In genomic region chr2:178711587-178712080, GRCm38 (mm10) we compare ENCODE assay signal across 23 mouse cellular contexts.
DNase-seq lines count a peak whose midpoint lies in the region; ATAC-seq and TF ChIP-seq lines count a peak whose summit lies in the region.
"Had no signal": no experiment of that assay in that cellular context is flagged by ENCODE, and none has a peak within 500 bp of the region (broad histone marks: within the 10 kb centered on the region; RNA-seq: fewer than 3 reads in every experiment).

No protein-coding gene starts in this region.

- H3K27ac ChIP-seq in kidney, embryonic 16.5 days (ENCODE audit: low read length) = 0 out of 2 replicates have a peak overlapping the region, but pooled peaks have one; percentile 16
- no peak overlapping the region for H3K27ac ChIP-seq in lung, postnatal 0 days (ENCODE audit: low read length)
- H3K27ac ChIP-seq in forebrain, embryonic 11.5 days (ENCODE audit: low read depth, low read length) = no peak overlapping the region
- H3K27ac ChIP-seq: embryonic facial prominence, embryonic 15.5 days; gastrocnemius, adult 2 months; hindbrain, embryonic 12.5 days; kidney, postnatal 0 days; limb, embryonic 15.5 days; midbrain, embryonic 13.5 days; neural tube, embryonic 13.5 days; stomach, embryonic 15.5 days had no signal

- ATAC-seq in kidney, embryonic 16.5 days (ENCODE audit: low FRiP score, low TSS enrichment) = peak; percentile 55; the same call in 1 of the 2 replicates
- no peak for ATAC-seq in lung, postnatal 0 days
- peak; percentile 65; the same call in 1 of the 2 replicates for ATAC-seq in forebrain, embryonic 11.5 days (replicated peaks; ENCODE audit: low FRiP score)
- ATAC-seq: activated CD4-positive, CD25-positive, alpha-beta regulatory T cell, adult 4 months; midbrain, embryonic 13.5 days had no signal

- 26% methylated on average over 5 of the region's 5 CpGs for WGBS in kidney, embryonic 16.5 days
- WGBS in lung, postnatal 0 days = 61% methylated on average over 5 of the region's 5 CpGs
- 23% methylated on average over 5 of the region's 5 CpGs for WGBS in forebrain, embryonic 11.5 days

- peaks cover 7% of the 10 kb centered on the region; the same call in 1 of the 2 replicates for H3K4me1 ChIP-seq in kidney, embryonic 16.5 days (ENCODE audit: insufficient read depth, low read length)
- H3K4me1 ChIP-seq in lung, postnatal 0 days (ENCODE audit: insufficient read depth, low read depth, low read length) = no peaks in the 10 kb centered on the region
- H3K4me1 ChIP-seq in forebrain, embryonic 11.5 days (replicated peaks; ENCODE audit: control insufficient read depth, insufficient read depth, low read length) = 0 out of 2 replicates have a peak, but pooled peaks cover 2% of the 10 kb centered on the region
- H3K4me1 ChIP-seq: embryonic facial prominence, embryonic 15.5 days; limb, embryonic 15.5 days; neural tube, embryonic 13.5 days; stomach, embryonic 15.5 days had no signal

- no peak overlapping the region for H3K4me3 ChIP-seq in kidney, embryonic 16.5 days (ENCODE audit: low read length)
- no peak overlapping the region for H3K4me3 ChIP-seq in lung, postnatal 0 days (ENCODE audit: low read depth, low read length)
- H3K4me3 ChIP-seq in forebrain, embryonic 11.5 days (ENCODE audit: low read depth, low read length) = no peak overlapping the region
- H3K4me3 ChIP-seq: embryonic facial prominence, embryonic 15.5 days; gastrocnemius, adult 2 months; hindbrain, embryonic 12.5 days; limb, embryonic 15.5 days; midbrain, embryonic 13.5 days; neural tube, embryonic 13.5 days; stomach, embryonic 15.5 days had no signal

- H3K4me2 ChIP-seq in kidney, embryonic 16.5 days (replicated peaks; ENCODE audit: low read depth, low read length) = no peak overlapping the region
- H3K4me2 ChIP-seq in lung, postnatal 0 days (replicated peaks; ENCODE audit: low read depth, low read length) = no peak overlapping the region
- no peak overlapping the region for H3K4me2 ChIP-seq in forebrain, embryonic 11.5 days (ENCODE audit: low read depth, low read length, severe bottlenecking)
- H3K4me2 ChIP-seq: embryonic facial prominence, embryonic 15.5 days; heart, embryonic 11.5 days; hindbrain, embryonic 12.5 days; limb, embryonic 15.5 days; midbrain, embryonic 13.5 days; neural tube, embryonic 13.5 days; stomach, embryonic 15.5 days had no signal

- no peaks in the 10 kb centered on the region for H3K27me3 ChIP-seq in kidney, embryonic 16.5 days (ENCODE audit: insufficient read depth, low read length)
- no peaks in the 10 kb centered on the region for H3K27me3 ChIP-seq in lung, postnatal 0 days (replicated peaks; ENCODE audit: insufficient read depth, low read length)
- no peaks in the 10 kb centered on the region for H3K27me3 ChIP-seq in forebrain, embryonic 11.5 days (ENCODE audit: control insufficient read depth, insufficient read depth, low read length)
- H3K27me3 ChIP-seq: embryonic facial prominence, embryonic 15.5 days; hindbrain, embryonic 12.5 days; limb, embryonic 15.5 days; midbrain, embryonic 13.5 days; stomach, embryonic 15.5 days had no signal

- no peak overlapping the region for H3K9ac ChIP-seq in kidney, embryonic 16.5 days (replicated peaks; ENCODE audit: low read length)
- no peak overlapping the region for H3K9ac ChIP-seq in lung, postnatal 0 days (replicated peaks; ENCODE audit: low read depth)
- H3K9ac ChIP-seq in forebrain, embryonic 11.5 days (ENCODE audit: low read length) = no peak overlapping the region
- H3K9ac ChIP-seq: embryonic facial prominence, embryonic 15.5 days; hindbrain, embryonic 12.5 days; limb, embryonic 15.5 days; midbrain, embryonic 13.5 days; neural tube, embryonic 13.5 days; stomach, embryonic 15.5 days had no signal

- TF ChIP-seq CTCF in lung, postnatal 0 days (IDR thresholded peaks at IDR 0.05) = no peak

- no peak for TF ChIP-seq EP300 in lung, postnatal 0 days (IDR thresholded peaks at IDR 0.05)

- H3K36me3 ChIP-seq in kidney, embryonic 16.5 days (ENCODE audit: insufficient read depth, low read length) = no peaks in the 10 kb centered on the region
- H3K36me3 ChIP-seq in lung, postnatal 0 days (ENCODE audit: insufficient read depth, low read length) = no peaks in the 10 kb centered on the region
- no peaks in the 10 kb centered on the region for H3K36me3 ChIP-seq in forebrain, embryonic 11.5 days (ENCODE audit: control insufficient read depth, insufficient read depth, low read length)
- H3K36me3 ChIP-seq: embryonic facial prominence, embryonic 15.5 days; hindbrain, embryonic 12.5 days; limb, embryonic 15.5 days; midbrain, embryonic 13.5 days; neural tube, embryonic 13.5 days; stomach, embryonic 15.5 days had no signal

- H3K9me3 ChIP-seq in kidney, embryonic 16.5 days (ENCODE audit: low read length) = no peaks in the 10 kb centered on the region
- no peaks in the 10 kb centered on the region for H3K9me3 ChIP-seq in lung, postnatal 0 days (ENCODE audit: low read length)
- H3K9me3 ChIP-seq in forebrain, embryonic 11.5 days (ENCODE audit: control insufficient read depth, low read length) = no peaks in the 10 kb centered on the region
- H3K9me3 ChIP-seq: embryonic facial prominence, embryonic 15.5 days; hindbrain, embryonic 12.5 days; limb, embryonic 15.5 days; midbrain, embryonic 13.5 days; neural tube, embryonic 13.5 days; stomach, embryonic 15.5 days had no signal

- DNase-seq in kidney, adult 9 months = no peak
- DNase-seq in lung, postnatal 36 days = peak; percentile 8
- no peak for DNase-seq in lung, postnatal 0 days (ENCODE audit: low spot score)
- no peak for DNase-seq in forebrain, embryonic 11.5 days (ENCODE audit: low spot score)
- peak; percentile 78 for DNase-seq in retina, embryonic 14.5 days (ENCODE audit: low spot score)
- DNase-seq in adrenal gland, postnatal 36 days = no peak
- DNase-seq in B cell, adult 2 months = no peak
- DNase-seq: adrenal gland, postnatal 25 days; cerebellum, adult 2 months; cerebellum, postnatal 36 days; gastrocnemius, adult 2 months; heart, postnatal 10 days; thymus, adult 2 months had no signal

Comparison
In these comparisons a context has a peak if more than half of its experiments do, and no peak if none do; other contexts are left out.
1. DNase-seq: peak in lung, postnatal 36 days (single experiment) and retina, embryonic 14.5 days (single experiment); none in kidney, adult 9 months (single experiment), lung, postnatal 0 days (single experiment), forebrain, embryonic 11.5 days (single experiment), adrenal gland, postnatal 36 days (0 of 2) and B cell, adult 2 months (0 of 2).